Mouse (Mus musculus): ENCODE measurements around the gene Alyref.
A peak's percentile ranks its signal among the peaks of the same experiment; 100 is the strongest.

The Alyref gene

DNA sequence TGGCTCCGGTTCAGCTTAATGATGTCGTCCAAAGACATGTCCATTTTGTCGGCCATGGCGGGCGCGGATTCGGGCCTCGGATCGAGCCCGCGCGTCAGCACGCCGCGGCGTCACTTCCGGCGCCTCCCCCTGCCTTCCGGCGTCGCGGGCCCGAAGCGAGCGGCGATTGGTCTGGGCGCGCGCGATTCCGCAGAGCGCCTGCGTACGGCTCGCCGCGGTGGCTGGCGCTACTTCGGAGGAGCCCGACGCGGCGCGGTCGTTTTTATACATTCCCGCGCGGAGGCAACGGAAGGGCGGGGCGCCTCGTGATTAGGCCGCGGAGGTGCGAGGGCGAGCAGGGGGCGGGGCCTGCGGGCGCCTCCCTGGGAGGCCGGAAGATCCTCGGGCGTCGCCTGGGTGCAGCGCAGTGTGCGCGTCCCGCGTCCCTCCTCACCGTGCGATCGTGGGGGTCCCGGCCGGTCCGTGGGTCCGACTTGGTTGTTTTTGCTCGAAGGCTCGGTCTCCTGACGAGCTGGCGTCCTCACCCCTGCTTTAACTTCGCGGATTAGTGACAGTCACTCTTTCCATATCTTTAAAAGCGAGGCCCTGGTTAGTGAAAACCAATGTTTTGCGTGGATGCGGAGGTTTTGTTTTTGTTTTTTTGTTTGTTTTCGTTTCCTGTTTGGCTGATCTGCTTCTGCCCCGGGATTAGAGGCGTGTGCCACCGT is at the start of gene Alyref, which contains the start of gene Anapc11:
Gene Alyref (minus strand): TSS at position 83 of the 707 bp plus-strand sequence.
Gene Anapc11 (plus strand): TSS at position 139 of the 707 bp plus-strand sequence.
- peak; percentile 74 for DNase-seq (ENCODE audit: low spot score)

GRCm38 (mm10) chr11:120647047-120647830 is 49.1 kb upstream of the Alyref start:
- DNase-seq (ENCODE audit: low spot score) = no peak

DNA sequence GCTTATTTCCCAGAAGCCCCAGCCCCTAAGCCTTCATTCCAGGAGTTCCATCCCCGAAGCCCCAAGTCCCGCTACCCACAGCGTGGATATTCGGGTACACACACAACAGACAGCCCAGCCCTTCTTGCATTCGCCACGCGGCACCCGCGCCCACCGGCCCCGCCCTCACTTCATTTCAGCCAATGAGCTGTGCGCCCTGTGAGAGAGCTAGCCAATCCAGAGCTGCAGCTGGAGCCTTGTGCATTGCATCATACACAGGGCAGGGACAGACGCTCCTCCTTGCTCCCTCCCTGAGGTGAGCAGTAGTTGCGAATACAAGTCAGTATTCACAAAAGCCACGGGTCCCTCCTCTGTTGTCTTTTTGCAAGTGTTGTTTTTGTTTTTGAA is 45.4 kb upstream of the Alyref start, which contains the start of gene Pycr1:
Gene Pycr1 (minus strand): TSS at position 169 of the 387 bp plus-strand sequence.
- DNase-seq (ENCODE audit: low spot score) = peak; percentile 90

- DNase-seq (ENCODE audit: low spot score) = no peak
Measured at GRCm38 (mm10) chr11:120642939-120643600, 44.9 kb upstream of the Alyref start.

- DNase-seq (ENCODE audit: low spot score) = no peak
Measured at GRCm38 (mm10) chr11:120641869-120642268, 43.7 kb upstream of the Alyref start.

DNA sequence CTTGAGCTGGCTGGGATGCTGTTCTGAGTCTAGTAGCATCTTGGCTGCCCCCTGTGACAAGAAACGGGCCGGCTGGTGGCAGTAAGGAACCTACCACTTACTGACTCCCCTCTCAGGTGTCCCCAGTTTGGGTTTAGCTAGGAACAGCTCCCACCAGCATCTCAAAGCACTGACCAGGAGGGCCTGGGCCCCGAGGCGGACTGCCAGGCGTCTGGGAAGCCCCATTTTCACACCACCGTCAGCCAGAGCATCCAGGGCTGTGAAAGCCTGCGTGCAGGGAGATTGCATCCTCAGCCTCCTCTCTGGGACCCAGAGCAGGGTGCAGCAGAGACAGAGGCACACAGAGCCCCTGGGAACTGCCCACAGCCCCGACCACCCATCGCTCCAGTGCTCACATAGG is 43.1 kb upstream of the Alyref start:
- no peak for DNase-seq (ENCODE audit: low spot score)

DNA sequence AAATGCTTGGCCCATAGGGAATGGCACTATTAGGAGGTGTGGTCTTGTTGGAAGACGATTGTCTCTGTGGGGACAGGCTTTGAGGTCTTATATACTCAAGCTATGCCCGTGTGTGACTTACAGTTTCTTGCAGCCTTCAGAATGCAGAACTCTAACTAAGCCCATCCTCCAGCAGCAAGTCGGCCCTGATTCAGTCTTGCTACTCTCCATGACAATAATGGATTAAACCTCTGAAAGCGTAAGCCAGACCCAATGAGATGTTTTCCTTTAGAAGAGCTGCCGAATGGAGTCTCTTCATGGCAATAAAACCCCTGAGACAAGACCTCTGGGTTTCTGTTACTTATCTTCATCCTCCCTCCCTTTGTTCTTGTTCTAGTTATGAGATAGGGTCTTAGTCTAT is 36.6 kb upstream of the Alyref start:
- DNase-seq (ENCODE audit: low spot score) = no peak

GRCm38 (mm10) chr11:120633520-120634343 is 35.6 kb upstream of the Alyref start, which contains the start of gene Mafg:
TSS of gene Mafg (minus strand) at chr11:120633600.
- peak; percentile 83 for DNase-seq (ENCODE audit: low spot score)

DNA sequence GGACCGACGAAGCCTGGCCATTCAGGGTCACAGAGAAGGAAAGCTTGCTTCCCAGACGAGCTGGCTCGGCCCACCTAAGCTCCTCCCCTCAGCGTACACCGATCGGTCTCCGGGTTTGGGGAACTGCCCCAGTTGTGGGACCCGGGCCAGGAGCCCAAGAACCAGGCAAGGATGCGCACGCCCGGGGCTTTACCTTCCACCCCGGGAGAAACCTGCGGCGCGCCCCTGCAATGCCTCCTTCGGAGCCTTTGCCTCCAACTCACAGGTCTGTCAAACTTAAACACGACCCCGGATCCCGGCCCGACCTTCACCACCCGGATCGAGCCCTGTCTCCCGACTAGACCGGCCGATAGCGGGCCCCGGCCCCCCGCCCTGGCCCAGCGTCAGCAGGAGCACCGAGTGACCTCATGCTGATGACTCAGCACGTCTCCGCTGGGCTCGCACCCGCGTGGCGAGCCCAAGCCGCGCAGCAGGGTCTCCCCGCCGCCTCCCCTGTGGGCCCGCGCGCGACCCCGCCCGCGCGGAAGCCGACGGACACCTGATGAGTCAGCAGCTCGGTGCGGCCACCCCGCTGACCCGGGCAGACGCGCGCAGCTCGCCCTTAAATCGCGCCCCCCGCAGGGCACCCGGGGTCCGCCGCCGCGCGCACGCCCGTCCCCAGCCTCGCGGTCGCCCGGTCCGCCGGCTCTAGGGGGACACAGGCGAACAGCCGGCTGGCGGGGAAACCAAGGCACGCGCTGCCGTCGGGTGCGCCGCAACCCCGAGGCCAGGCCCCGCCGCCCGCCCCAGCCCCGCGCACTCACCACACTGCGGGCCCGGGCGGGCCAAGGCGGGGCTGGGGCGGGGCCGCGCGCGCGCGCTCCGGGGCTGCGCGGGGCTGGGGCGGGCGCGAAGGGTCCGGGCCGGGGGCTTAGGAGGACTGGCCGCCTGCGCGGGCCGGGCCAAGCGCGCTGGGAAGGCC is 34.7 kb upstream of the Alyref start:
- DNase-seq (ENCODE audit: low spot score) = peak; percentile 60

GRCm38 (mm10) chr11:120631726-120632448 is 33.7 kb upstream of the Alyref start:
- DNase-seq (ENCODE audit: low spot score) = no peak

DNA sequence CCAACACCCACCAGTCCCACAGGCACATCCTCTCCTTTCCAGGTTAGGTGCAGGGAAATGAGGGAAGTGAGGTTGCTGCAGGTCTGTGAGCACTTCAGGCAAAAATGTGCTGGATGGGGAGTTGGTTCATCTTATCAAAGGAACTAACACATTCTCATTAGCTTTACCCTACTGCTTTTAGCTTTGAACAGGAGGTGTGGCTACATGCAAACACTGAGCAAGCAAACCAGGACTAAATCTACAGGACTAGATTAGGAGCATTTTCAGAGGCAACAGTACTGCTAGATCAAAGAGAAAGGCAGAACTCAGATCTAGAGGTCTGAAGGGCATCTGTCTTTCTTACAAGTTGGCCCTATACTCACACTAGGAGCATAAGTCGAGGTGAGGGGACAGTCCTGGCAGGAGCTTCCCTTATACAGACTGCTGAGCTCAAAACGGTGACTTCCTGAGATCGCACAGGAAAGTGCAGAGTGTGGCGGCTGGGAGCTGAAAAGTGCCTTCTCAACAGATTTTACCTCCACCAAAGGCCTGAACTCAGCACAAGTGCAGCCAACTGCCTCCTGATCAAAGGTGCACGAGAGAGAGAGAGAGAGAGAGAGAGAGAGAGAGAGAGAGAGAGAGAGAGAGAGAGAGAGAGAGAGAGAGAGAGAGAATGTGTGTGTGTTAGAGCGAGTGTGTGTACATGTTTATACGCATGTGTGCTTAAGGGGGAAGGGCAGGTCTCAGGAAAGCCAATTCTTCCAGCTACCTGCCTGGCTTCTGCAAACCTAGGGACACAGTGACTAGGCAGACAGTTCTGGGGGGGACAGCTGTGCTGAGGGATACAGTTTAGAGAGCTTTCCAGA is 32.9 kb upstream of the Alyref start:
- DNase-seq (ENCODE audit: low spot score) = no peak

DNA sequence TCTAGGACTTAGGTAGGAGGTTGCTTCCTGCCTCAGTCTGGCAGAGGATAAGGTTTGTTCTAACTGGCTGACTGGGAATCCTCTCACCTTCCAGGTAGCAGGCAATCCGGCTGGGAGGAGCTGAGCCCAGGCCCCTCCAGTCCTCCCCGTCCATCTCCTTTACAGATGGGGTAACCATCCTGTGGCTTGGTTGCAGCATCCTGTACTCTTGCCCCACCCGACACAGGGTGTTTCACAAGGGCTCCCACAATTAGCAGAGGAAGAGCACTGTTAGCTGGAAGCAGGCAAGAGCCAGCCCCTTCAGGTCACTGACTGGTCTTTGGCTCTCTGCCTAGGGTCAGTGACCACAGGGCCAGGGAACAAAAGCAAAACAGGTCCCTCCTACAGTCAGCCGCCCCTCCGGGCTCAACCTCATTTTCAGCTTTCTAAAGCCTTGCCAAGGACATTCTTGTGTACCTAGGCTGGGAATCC is 32.3 kb upstream of the Alyref start:
- DNase-seq (ENCODE audit: low spot score) = no peak

DNA sequence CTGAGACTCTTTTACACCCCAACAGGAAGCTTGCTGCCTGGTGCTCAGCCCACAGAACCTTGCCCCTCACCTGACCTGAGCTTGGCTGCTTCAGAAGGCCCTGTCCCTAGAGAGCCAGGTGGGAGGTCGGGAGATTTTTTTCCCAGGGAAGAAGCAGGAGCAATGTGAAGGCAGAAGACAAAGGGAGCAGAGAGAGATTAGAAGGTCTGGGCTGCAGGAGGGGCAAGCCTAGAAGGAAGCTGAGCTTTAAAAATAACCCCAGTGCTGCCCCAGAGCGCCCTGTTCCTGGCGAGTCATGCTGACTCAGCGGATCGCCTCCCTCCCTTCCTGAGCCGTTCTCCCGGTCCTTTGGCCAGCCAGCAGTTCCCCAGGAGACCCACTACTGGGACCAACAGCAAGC is 31.7 kb upstream of the Alyref start:
- no peak for DNase-seq (ENCODE audit: low spot score)

- no peak for DNase-seq (ENCODE audit: low spot score)
Measured at GRCm38 (mm10) chr11:120629341-120629730, 31.2 kb upstream of the Alyref start.

GRCm38 (mm10) chr11:120628601-120629340 is 30.6 kb upstream of the Alyref start:
- DNase-seq (ENCODE audit: low spot score) = no peak

DNA sequence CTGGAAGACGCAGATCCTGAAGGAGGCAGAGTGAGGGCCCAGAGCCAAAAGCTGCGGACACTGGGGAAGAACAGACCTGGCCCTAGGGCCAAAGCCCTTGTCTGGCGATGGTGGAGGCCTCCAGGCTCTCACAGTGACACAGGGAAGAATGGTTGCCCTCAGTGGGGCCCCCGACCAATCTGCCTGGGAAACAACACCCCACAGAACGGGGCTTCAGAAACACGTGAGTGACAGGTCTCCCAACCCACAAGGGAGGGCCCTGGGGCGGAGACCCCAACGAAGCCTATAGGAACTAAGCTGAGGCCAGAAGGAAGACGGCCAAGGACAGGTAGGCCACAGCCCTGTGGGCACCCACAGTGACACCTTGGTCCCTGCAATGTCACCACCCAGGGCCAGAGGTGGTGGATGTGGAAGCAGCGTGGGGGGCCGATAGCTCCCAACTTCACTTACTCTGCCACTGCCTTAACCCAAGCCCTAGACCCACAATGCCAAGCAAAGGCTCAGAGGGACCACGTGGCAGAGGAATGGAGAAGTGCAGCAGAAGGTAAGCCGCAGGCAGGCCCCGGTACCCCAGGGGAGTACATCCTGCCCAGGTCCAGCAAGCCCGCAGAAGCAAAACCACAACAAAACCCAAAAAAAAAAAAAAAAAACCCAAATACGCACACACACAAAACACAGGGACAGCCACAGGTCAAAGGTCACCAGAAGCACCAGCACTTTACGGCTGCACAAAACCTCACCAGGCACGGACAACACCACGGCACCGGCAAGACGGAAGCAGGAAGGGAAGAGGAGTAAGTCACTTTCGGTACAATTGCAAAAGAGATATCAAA is 29.5 kb upstream of the Alyref start:
- DNase-seq (ENCODE audit: low spot score) = no peak

DNA sequence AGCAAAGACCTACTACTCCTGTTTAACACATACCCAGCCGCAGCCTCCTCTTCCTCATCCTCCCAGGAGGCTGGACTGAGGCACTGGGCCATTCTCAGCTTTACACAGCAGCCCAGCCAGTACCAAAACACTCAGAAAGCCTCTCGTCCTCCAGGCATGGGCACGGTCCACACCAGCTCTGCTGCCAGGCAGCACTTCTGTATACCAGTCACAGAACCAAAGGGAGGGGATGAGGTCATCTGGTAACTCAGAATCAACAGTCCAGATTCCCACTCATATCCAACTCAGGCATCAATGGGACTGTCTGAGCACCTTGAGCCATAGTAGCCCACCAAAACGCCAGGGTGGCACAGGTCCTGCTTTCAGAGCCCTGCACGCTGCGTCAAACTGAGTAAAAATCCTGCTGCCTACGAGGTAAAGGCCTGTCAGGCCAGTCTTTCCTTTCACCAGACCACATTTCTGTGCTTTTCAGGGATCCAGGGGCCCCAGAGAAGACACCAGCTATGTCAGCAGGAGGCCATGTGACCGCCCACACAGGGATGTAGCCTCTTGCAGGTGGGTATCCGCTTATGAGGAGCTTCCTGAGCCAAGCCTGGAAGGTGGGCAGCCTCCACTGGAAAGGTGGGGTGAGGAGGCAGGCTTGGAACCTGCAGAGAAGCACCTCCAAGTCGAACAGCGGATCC is 28.8 kb upstream of the Alyref start:
- DNase-seq (ENCODE audit: low spot score) = no peak
